Mouse (Mus musculus) forebrain, embryonic 10.5 days (tissue): ENCODE measurements at regions not wholly inside any gene's neighbourhood (a gene's known extent, or its start where the extent isn't known, plus 50 kb on each side); places are given as distances from the start of the nearest gene placed in this dataset.
"Not testable (repeated sequence)": the region's sequence is repeated elsewhere in the genome, so short reads cannot be mapped to it uniquely, and the experiment has no call there.

Experiments used
- DNase-seq: peaks from one replicate; pipeline ENCODE4 v3.0.0-alpha.2; 2017; ENCODE audit warnings: low spot score; ENCODE audit errors: extremely low spot score
- H3K27ac ChIP-seq: fragments of 300-500 bp; sonication (generic); 2 replicates; pipeline ENCODE4 v1.5.1; 2016; ENCODE audit warnings: mild to moderate bottlenecking
- H3K27me3 ChIP-seq: fragments of 300-500 bp; sonication (generic); 2 replicates; pipeline ENCODE4 v1.6.1; 2016; ENCODE audit warnings: mild to moderate bottlenecking; ENCODE audit not compliant: poor library complexity, severe bottlenecking
- H3K36me3 ChIP-seq: fragments of 300-500 bp; sonication (generic); replicated peaks from 2 replicates; pipeline ENCODE4 v1.6.1; 2016; ENCODE audit warnings: mild to moderate bottlenecking, moderate library complexity
- H3K4me1 ChIP-seq: fragments of 300-500 bp; sonication (generic); 2 replicates; pipeline ENCODE4 v1.6.1; 2016
- H3K4me3 ChIP-seq: fragments of 300-500 bp; sonication (generic); 2 replicates; pipeline ENCODE4 v1.5.1; 2016; ENCODE audit warnings: mild to moderate bottlenecking, moderate library complexity
- H3K9me3 ChIP-seq: fragments of 300-500 bp; sonication (generic); 2 replicates; pipeline ENCODE4 v1.6.1; 2016; ENCODE audit warnings: mild to moderate bottlenecking, moderate library complexity
- WGBS: fragments of 180-500 bp; shearing (Covaris S2); methylation state at CpG from one replicate; pipeline ENCODE4 v1.1.7; 2016; 5-methylcytosine and 5-hydroxymethylcytosine counted together

DNA sequence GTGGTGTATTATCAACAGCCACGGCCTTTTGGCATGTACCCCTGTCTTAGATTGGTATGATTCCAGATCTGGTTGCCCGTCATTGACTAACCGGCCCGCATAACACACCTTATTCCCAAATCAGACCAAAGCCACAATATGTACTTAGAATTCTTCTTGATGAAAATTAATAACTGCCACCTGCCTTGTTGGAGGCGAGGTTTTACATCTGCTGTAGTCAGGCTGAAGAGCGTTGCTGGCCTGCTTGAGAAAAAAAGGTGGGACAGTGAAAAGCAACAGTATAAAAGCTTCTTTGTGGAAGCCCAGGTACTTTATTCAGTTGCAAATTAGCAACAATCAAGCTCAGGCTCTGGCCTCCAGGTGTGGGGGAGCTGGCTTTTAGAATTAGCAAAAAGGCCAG is 223.6 kb upstream of the Car8 start:
- not testable (repeated sequence) for H3K4me3 ChIP-seq, DNase-seq, H3K27me3 ChIP-seq, H3K4me1 ChIP-seq, H3K27ac ChIP-seq, H3K36me3 ChIP-seq
- H3K9me3 ChIP-seq: peaks cover 26% of the 10 kb centered on the region
- WGBS: 93% methylated on average over 6 of the region's 6 CpGs

DNA sequence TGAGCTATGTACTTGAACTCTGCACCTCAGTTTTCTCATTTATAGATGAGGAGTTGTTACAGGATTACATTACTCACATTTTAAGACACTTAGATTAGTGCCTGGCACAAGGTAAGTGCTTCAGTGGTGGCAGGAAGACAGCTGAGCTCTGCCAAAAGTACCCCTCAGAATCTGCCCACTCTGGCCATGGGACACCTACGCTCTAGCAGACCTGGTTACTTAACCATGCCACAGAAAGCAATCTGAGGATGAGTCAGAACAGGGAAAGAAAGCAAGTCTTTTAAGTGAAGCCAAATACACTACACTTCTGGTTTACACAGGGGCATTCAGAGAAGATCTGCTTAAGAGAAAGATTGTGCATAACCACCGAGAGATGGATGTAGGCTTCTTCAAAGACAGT is 215.5 kb upstream of the Car8 start:
- Histone ChIP-seq H3K27me3 (no peaks in the 10 kb centered on the region), H3K9me3 (no peaks in the 10 kb centered on the region; the same call in 1 of the 2 replicates), H3K27ac (no peak overlapping the region), H3K36me3 (no peaks in the 10 kb centered on the region), H3K4me3 (no peak overlapping the region), H3K4me1 (no peaks in the 10 kb centered on the region)
- no peak for DNase-seq
- WGBS: 87% methylated on average over 2 of the region's 2 CpGs

DNA sequence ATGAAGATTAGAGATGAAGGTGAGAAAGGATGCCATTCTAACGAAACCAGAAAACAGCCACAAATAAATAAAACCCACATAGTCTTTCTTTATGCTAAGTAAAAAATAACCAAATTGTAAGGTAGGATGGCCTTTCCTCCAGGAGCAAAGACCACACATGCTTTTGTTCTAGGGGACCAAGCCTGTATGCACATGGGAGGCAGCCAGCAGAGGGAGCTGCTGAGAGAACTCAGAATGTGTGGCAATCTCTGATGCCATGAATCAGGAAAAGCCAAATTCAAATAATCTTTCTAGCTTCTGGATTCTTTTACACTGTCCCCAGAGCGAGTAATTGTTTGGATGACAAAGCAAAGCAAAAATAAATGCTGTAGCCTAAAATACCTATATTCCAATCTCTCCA is 193.6 kb upstream of the Car8 start:
- 49% methylated on average over 2 of the region's 2 CpGs for WGBS
- peak; percentile 29 for DNase-seq
- Histone ChIP-seq H3K4me3 (no peak overlapping the region), H3K36me3 (no peaks in the 10 kb centered on the region), H3K27me3 (no peaks in the 10 kb centered on the region), H3K9me3 (no peaks in the 10 kb centered on the region; the same call in 1 of the 2 replicates), H3K4me1 (peaks cover 17% of the 10 kb centered on the region), H3K27ac (no peak overlapping the region)

DNA sequence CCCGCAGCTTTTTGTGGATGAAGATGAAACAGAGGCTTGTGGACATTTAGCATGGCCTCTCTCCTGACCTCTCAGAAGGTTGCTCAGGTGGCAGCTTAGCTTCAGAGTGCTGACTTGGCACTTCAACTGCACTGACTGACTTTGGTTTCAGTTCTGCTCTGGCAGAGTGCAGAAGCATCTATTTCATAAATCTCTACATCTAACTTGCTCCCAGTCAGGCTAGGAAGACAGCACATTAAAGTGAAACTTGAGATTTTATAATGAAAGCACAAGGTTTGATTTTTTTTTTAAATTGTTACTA is 192.1 kb upstream of the Car8 start:
- no peak overlapping the region for H3K27ac ChIP-seq
- H3K9me3 ChIP-seq: no peaks in the 10 kb centered on the region; the same call in 1 of the 2 replicates
- no peak for DNase-seq
- 46% methylated on average over 1 of the region's 1 CpGs for WGBS
- H3K4me1 ChIP-seq: peaks cover 17% of the 10 kb centered on the region
- no peaks in the 10 kb centered on the region for H3K36me3 ChIP-seq
- no peak overlapping the region for H3K4me3 ChIP-seq
- no peaks in the 10 kb centered on the region for H3K27me3 ChIP-seq

DNA sequence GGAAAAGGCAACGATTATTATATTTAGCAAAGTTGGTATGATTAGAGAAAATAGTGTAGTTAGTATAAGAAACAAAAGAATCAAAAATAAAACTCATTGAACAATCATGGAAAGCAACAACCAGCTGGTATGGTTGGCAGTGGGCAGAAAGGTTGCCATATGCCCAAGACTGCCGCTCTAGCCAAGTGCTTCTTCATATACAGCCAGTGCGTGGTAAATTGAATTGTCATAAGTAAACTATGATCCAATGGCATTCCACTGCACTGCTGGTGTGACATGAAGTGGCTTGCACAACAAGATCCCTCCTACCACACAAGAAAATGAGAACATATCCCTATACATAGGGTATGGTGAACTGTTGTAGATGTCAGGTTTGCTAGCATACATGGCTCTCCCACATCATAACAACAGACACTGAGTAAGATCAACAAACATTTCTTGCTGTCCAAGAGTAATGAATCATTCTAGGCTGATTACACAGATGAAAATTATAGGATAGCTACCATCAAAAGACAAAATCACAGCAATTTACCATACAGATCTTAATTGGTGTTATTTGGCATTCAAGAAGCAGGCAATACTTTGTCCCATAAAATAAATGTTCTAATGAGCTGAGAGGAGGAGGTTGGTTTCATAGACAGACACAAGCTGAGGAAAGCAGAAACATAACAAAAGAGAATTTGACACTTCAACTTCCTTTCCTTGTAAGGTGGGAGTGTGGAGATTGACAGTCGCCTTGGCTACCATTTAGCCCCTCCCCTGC is 191.6 kb upstream of the Car8 start:
- 85% methylated on average over 4 of the region's 4 CpGs for WGBS
- DNase-seq: no peak
- Histone ChIP-seq H3K36me3 (no peaks in the 10 kb centered on the region), H3K27me3 (no peaks in the 10 kb centered on the region), H3K4me1 (peaks cover 17% of the 10 kb centered on the region), H3K4me3 (no peak overlapping the region), H3K27ac (no peak overlapping the region), H3K9me3 (no peaks in the 10 kb centered on the region; the same call in 1 of the 2 replicates)

DNA sequence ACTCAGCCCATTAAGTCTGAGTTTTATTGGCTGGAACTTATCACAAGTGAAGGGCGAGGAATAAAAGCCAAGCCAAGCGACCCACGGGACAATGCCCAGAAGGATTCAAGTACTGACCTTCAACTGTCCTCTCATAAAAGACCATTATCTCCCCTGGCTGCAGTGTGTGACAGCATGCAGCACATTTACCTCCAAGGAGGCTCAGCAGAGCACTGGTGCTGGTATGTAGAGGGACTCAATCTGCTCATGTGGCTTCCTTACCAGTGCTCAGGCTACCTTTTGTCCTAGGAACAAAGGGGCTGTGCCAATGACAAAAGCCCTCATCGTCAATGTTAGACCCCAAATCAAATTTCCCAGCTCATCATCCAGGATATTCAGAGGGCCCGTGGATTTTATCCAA is 190.9 kb upstream of the Car8 start:
- Histone ChIP-seq H3K4me3 (no peak overlapping the region), H3K4me1 (peaks cover 17% of the 10 kb centered on the region), H3K9me3 (no peaks in the 10 kb centered on the region), H3K36me3 (no peaks in the 10 kb centered on the region), H3K27me3 (no peaks in the 10 kb centered on the region), H3K27ac (no peak overlapping the region)
- 61% methylated on average over 5 of the region's 5 CpGs for WGBS
- no peak for DNase-seq

DNA sequence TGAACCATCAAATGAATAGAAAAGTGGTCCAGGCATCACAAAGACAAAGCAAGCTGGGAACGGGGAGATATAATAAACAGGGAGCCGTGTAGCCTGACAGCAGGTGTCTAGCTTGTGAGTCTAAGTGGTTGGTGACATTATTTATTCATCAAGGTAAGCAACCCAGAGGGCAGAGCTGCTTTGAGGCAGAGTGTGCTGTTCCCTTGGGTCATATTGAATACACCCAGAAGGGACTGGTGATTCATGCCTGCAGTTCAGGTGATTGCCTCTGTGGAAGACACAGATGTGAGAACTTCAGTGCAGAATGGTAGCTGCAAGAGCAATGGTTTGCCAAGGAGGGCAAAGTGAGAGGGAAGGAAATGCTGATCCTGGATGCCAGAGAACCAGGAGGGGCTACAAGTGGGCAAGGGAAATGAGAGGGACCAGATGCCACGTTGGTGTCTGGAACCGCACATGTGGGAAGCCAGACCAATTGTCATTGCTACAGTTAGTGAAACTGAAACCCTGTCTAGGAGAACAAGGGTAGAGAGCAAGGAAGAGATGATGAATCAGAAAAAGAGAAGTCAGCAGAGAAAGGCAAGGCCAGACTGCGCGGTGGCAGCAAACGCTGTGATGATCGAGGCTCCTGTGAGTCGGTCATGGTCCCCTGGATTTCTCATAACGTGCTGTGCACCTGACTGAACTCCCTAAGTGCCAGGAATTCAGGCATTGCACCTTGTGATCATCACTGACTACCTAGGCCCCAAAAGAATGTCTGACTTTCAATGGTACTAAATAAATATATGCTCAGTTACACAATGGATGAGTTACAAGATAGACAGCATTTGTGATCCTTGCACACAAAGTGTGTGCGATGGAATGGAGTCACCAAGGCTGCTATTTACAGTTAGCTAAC is 190.0 kb upstream of the Car8 start:
- no peak overlapping the region for H3K27ac ChIP-seq
- no peak for DNase-seq
- H3K9me3 ChIP-seq: no peaks in the 10 kb centered on the region
- 89% methylated on average over 11 of the region's 11 CpGs for WGBS
- H3K27me3 ChIP-seq: no peaks in the 10 kb centered on the region
- H3K36me3 ChIP-seq: no peaks in the 10 kb centered on the region
- no peak overlapping the region for H3K4me3 ChIP-seq
- H3K4me1 ChIP-seq: peaks cover 17% of the 10 kb centered on the region

DNA sequence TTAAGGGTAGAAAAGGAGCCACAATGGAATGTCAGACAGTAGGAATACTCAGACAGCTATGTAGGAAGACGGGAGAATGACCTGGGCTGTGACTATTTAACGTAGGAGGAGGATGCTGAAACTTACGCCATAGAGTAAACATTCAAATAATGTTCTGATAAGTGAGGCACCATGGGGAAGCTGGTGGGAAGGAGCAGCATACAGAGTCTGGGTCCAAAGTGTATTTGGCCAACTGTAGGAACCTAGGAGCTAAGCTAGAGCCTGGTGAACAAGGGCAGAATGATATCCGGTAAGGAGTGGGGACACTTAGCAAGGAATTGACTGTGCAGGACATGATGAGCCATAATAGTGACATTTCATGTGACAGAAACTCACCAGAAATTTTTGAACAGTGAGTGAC is 189.0 kb upstream of the Car8 start:
- WGBS: 87% methylated on average over 4 of the region's 4 CpGs
- H3K27me3 ChIP-seq: no peaks in the 10 kb centered on the region
- H3K27ac ChIP-seq: no peak overlapping the region
- H3K4me3 ChIP-seq: no peak overlapping the region
- no peaks in the 10 kb centered on the region for H3K9me3 ChIP-seq
- H3K4me1 ChIP-seq: peaks cover 20% of the 10 kb centered on the region
- DNase-seq: no peak
- no peaks in the 10 kb centered on the region for H3K36me3 ChIP-seq

DNA sequence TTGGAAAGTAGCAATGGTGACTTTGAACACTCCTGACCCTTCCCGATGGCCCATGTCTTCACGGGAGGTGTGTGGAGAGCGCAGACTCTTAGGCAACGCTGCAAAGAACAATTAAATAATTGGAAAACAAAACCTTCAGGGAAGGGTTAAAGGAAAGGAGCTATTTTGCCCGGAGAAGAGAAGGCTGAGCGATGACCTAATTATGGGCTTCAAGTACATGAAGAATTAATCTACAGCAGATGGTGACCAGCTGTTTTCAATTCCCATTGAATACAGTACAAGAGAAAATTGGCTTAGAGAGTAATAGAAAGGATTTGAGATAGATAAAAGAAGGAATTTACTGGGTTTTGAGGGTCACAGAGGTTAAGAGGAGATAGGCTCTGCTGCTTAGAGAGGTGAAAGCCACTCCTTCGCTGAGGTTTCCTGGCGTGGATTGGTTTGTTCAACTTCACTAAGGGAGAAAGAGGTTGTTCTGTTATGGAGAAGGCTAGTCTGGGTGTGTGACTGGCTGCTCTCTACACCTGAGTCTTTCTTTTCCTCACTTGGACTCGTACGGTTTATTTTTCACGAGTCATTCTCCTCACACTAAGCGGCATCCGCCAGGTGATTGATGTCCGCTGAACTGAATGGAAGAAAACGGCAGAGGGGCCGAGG is 184.7 kb upstream of the Car8 start:
- H3K9me3 ChIP-seq: no peaks in the 10 kb centered on the region
- H3K27me3 ChIP-seq: no peaks in the 10 kb centered on the region
- no peaks in the 10 kb centered on the region for H3K36me3 ChIP-seq
- H3K4me3 ChIP-seq: no peak overlapping the region
- no peak for DNase-seq
- WGBS: 65% methylated on average over 16 of the region's 16 CpGs
- H3K4me1 ChIP-seq: peaks cover 10% of the 10 kb centered on the region
- no peak overlapping the region for H3K27ac ChIP-seq

DNA sequence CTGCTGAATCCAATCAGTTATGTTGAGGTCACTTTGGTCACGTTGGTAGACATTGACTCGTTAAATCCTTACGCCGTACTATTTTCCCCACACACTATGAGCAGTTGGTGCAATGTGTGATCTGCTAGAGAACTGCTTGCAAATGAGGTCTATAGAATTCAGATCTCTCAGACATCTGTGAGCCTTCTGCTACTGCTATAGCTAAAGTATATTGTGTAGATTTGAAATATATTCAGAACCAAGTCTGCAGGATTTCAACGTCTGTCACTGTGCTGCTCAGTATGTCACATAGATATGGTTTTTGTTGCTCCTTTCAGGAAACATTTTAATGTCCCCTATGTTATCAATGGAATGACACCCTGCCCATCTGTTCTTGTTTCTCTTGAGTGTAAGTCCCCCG is 182.4 kb upstream of the Car8 start:
- H3K9me3 ChIP-seq: no peaks in the 10 kb centered on the region
- no peak overlapping the region for H3K27ac ChIP-seq
- 96% methylated on average over 6 of the region's 6 CpGs for WGBS

DNA sequence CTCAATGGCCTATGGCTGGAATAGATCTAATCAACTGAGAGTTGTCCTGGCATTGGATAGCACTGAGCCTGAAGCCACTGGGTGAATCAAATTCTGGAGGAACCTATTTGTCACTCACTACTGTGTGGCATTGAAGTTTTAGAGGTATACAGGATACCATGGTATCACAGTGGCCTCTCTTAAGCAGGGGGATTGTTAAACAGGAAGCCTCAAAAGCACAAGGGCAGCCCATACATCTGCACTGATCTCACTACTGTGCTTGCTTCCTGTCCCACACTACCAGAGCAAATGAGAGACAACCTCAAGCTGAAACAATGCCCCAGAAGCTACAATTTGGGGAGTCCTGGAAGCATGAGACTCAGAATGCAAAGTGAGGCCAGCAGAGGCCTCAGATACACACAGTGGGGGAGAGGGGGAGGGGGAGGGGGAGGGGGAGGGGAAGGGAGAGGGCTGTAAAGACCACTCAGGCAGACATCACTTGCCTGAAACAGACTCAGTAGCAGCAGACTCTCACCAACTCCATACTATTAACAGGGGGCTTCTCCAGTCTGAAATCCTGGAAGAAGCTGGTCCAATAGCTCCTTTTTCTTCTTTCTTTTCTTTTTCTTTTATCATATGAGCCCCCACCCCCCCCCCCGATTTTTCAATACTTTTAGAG is 179.7 kb upstream of the Car8 start:
- Histone ChIP-seq H3K27ac (peak overlapping the region; percentile 6), H3K36me3 (no peaks in the 10 kb centered on the region), H3K4me1 (peaks cover 18% of the 10 kb centered on the region), H3K27me3 (no peaks in the 10 kb centered on the region), H3K9me3 (no peaks in the 10 kb centered on the region), H3K4me3 (no peak overlapping the region)
- DNase-seq: no peak
- WGBS: 70% methylated on average over 1 of the region's 1 CpGs

More for the DNA sequence above, 182.4 kb upstream of the Car8 start:
- no peak for DNase-seq
- Histone ChIP-seq H3K4me3 (no peak overlapping the region), H3K27me3 (no peaks in the 10 kb centered on the region), H3K36me3 (no peaks in the 10 kb centered on the region), H3K4me1 (peaks cover 18% of the 10 kb centered on the region)

DNA sequence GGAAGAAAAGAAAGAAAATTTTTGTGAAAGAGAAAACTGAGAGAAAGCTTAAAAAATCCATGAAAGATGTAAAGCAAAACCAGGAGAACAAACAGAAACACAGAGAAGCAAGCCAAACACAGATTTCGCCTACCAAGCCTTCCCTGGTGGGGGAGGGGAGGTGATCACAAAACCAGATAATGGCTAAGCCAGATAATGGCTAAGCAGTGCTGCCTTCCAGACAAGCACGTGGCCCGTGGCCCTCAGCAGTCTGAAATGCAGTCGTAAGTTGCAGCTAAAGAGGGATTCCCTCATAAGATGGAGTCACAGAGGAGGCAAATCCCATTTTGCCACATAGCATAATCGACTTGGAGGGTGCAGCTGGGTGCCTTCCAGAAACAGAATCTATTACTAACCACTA is 179.0 kb upstream of the Car8 start:
- DNase-seq: no peak
- WGBS: 45% methylated on average over 5 of the region's 5 CpGs
- Histone ChIP-seq H3K4me3 (no peak overlapping the region), H3K27ac (peak overlapping the region; percentile 6), H3K27me3 (no peaks in the 10 kb centered on the region), H3K36me3 (no peaks in the 10 kb centered on the region), H3K9me3 (no peaks in the 10 kb centered on the region), H3K4me1 (peaks cover 15% of the 10 kb centered on the region)
